Mouse (Mus musculus): ENCODE results near the gene Naxd. TPM values are rescaled to one million over a fixed set of nuclear protein-coding genes. Genes with fewer than 3 reads are reported as not detected.

The Naxd gene
- 10 to 100 TPM; 52.1 to 64.5 TPM for polyA plus RNA-seq (2017; shearing (Covaris generic))

GRCm38 (mm10) chr8:11497017-11497990 lies at the start of gene Naxd:
TSS of gene Naxd (plus strand) at chr8:11497506.

GRCm38 (mm10) chr8:11477811-11478761 lies 19.2 kb upstream of the Naxd start, which contains the start of gene Rab20:
TSS of gene Rab20 (minus strand) at chr8:11478710.

GRCm38 (mm10) chr8:11550281-11550948 lies 53.1 kb downstream of the Naxd start, which contains the start of gene Cars2:
TSS of gene Cars2 (minus strand) at chr8:11550783.

GRCm38 (mm10) chr8:11554799-11555719 lies 57.8 kb downstream of the Naxd start, which contains the start of gene Ing1:
TSS of gene Ing1 (plus strand) at chr8:11555571.

Other genes starting within 250 kb of the Naxd start
- under 1 TPM; 0.04 to 0.67 TPM for gene Col4a2, start 184.7 kb upstream of the Naxd start, polyA plus RNA-seq (2017; shearing (Covaris generic))
- 1 to 10 TPM in 1 of 2 experiments, under 1 TPM in 1; 0.13 to 2.9 TPM for gene Col4a1, start 184.7 kb upstream of the Naxd start, polyA plus RNA-seq (2017; shearing (Covaris generic))
- gene Rab20, start 18.8 kb upstream of the Naxd start, polyA plus RNA-seq (2017; shearing (Covaris generic)) = 10 to 100 TPM in 1 of 2 experiments, 1 to 10 TPM in 1; 8.4 to 17.0 TPM
- gene Cars2, start 53.3 kb downstream of the Naxd start, polyA plus RNA-seq (2017; shearing (Covaris generic)) = 10 to 100 TPM; 34.4 to 44.0 TPM
- 100 to 1,000 TPM in 1 of 2 experiments, 10 to 100 TPM in 1; 81.1 to 112 TPM for gene Ing1, start 58.1 kb downstream of the Naxd start, polyA plus RNA-seq (2017; shearing (Covaris generic))
- gene Ankrd10, start 138.3 kb downstream of the Naxd start, polyA plus RNA-seq (2017; shearing (Covaris generic)) = 100 to 1,000 TPM; 103 to 126 TPM
- under 1 TPM; 0.20 to 0.82 TPM for gene 1700016D06Rik, start 203.6 kb downstream of the Naxd start, polyA plus RNA-seq (2017; shearing (Covaris generic))
- 10 to 100 TPM; 14.7 to 15.1 TPM for gene Arhgef7, start 230.2 kb downstream of the Naxd start, polyA plus RNA-seq (2017; shearing (Covaris generic))